Mouse (Mus musculus): ENCODE data around the gene Elavl3.

DNA sequence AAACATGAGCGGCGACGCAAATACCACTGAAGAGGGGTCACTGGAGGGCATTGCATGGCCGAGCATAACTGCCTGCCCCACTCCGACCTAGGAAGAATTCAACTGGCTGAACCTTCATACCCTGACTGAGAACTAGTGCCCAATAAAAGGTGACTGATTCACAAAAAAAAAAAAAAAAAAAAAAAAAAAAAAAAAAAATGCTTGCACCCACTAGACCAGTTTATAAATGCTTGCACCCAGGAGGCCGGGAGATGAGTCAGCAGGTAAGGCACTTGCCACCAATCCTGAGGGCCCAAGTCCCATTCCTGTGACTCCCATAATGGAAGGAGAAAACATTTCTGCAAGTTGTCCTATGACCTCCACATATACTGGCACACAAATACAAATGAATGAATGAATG lies 40.9 kb upstream of the Elavl3 start:
- TF ChIP-seq CTCF (IDR thresholded peaks at IDR 0.05; ENCODE audit: control insufficient read depth, insufficient read depth, insufficient read length) = no peak
- no peak for TF ChIP-seq USF1 (IDR thresholded peaks at IDR 0.05; ENCODE audit: low read depth)
- no peak for TF ChIP-seq CEBPB (IDR thresholded peaks at IDR 0.05; ENCODE audit: low read depth)
- TF ChIP-seq MAX (IDR thresholded peaks at IDR 0.05) = no peak

Data from C2C12 (cell line).